Mouse (Mus musculus) CD4-positive, CD25-positive, alpha-beta regulatory T cell, adult 2 months (primary cell): Measurements from ENCODE around the gene Cga.

Experiments used
- DNase-seq: peaks from one replicate; pipeline ENCODE4 v3.0.0-alpha.2; 2012; ENCODE audit warnings: low read depth, low spot score

The Cga gene

DNA sequence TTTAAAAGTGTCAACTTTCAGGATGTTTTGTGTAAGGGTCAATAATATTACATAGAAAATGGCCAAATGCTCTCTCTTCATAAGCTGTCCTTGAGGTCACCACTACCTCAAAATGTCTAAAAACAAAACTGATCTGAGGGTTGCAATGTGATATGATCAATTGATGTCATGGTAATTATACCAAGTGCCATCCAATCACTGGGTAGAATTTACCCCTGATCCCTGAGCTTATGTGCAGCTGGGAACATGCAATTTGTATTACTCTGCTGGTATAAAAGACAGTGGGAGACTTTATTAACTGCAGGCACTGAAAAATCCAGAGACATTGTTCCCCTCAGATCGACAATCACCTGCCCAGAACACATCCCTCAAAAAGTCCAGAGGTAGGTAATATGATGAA, at the start of gene Cga:
Gene Cga, plus strand, starts transcription at position 301 of the 400 bp plus-strand sequence.
- DNase-seq: no peak

DNA sequence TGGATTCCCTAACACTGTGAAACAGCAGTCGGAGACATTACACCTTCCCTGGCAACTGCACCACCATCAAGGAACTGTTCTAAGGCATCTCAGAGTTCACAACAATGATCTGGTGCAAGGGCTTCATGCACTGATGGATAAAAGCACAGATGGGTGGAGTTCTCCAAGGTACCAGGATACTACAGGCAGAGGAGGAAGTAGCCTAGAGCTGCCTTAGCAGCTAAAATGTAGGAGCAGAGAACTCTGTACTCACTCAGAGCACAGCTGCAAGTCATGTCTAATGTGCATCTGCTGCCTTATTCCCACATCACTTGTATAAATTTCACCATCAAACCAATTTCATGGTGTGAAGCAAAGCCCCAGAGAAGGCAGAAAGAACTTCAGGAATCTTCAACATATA, 49.7 kb upstream of the Cga start:
- DNase-seq: no peak

GRCm38 (mm10) chr4:34847679-34848309, 45.8 kb upstream of the Cga start:
- peak; percentile 25 for DNase-seq

DNA sequence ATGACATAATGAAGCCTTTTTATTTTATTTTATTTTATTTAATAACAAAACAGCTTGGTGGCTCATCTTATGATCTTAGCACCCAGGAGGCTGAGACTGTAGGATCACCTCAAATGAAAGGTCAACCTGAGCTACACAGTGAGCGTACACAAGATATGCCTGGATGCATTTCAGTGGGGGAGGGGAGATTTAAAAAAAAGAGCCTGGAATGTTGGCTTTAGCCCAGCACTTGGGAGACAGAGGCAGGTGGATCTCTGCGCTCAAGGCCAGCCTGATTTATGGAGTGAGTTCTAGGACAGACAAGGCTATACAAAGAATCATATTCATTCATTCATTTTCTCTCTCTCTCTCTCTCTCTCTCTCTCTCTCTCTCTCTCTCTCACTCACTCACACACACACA, 43.4 kb upstream of the Cga start:
- DNase-seq: no peak

DNA sequence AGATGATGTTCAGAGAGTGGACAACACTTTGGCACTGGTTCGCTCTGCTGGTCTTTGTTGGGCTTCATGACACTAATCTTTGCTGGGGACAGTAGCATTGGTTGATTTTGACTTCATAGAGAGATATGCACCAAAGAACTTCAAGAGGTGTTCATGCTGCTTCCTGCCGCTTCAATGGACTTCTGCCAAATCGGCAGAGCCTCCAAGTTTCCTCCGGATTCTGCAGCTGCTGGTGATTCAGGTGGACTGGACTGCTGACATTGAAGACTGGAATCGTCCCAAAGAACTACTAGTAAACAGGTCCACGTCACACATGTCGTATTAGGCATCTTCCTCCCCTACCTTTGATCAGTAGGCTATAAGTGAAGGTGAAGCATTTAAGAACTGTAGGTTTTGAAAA, 41.5 kb upstream of the Cga start:
- DNase-seq: no peak

GRCm38 (mm10) chr4:34855966-34856365, 37.6 kb upstream of the Cga start:
- no peak for DNase-seq

GRCm38 (mm10) chr4:34858903-34859302, 34.7 kb upstream of the Cga start:
- DNase-seq: no peak

- no peak for DNase-seq
Measured at GRCm38 (mm10) chr4:34859416-34859815, 34.2 kb upstream of the Cga start.

DNA sequence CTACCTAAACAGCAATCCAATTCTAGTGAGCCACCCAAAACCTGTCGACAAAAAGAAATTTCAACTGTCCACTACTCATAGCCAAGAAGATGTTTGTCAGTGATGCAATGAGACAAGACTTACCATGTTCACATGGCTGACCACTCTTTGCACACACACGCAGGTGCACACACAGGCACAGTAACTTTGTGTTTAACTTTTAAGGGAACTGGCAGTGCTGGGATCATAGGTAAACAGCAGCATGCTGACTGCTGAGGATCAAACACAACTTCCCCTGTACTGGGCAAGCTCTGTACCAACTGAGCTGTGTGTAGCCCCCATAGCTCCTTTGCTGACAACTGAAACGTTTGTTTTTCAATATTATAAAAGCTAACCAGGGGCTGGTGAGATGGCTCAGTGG, 32.1 kb upstream of the Cga start:
- DNase-seq: no peak

DNA sequence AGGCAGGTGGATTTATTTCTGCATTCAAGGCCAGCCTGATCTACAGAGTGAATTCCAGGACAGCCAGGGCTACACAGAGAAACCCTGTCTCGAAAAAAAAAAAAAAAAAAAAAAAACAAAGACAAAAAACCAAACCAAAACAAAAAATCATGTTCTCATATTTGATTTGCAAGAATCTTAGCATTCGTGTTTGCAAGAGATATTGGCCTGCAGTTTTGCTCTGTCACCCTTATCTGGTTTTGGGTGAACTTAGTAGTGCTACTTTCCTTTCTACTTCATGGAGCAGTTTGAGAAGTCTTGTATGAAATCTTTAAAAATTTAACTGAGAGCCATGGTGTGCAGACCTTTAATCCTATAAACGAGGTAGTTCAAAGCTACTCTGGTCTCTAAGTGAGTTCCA, 23.8 kb upstream of the Cga start:
- no peak for DNase-seq

DNA sequence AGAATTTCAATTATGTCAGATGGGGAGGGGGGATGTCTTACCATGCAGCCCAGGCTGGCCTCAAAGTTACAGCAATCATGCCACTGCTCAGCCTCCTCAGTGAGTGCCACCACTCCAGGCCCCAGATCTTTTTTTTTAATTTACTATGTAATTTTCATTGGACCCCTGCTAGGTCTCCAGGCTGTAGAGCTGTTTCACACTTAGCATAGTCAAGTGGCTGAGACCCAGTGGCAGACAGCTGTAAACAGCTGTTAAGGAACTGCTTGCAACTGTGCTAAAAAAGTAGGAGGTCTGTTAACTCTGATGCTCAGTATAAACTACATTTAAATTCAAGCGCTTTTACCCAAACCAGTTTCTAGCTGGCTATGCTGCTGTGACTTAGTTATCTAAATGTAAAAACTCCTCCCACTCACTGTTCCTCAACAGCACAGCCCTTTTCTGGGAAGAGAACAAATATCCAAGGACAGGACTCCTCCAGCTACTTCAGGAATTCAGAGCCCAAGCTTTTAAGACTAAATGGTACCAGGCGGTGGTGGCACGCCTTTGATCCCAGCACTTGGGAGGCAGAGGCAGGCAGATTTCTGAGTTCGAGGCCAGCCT, 20.6 kb upstream of the Cga start:
- no peak for DNase-seq

DNA sequence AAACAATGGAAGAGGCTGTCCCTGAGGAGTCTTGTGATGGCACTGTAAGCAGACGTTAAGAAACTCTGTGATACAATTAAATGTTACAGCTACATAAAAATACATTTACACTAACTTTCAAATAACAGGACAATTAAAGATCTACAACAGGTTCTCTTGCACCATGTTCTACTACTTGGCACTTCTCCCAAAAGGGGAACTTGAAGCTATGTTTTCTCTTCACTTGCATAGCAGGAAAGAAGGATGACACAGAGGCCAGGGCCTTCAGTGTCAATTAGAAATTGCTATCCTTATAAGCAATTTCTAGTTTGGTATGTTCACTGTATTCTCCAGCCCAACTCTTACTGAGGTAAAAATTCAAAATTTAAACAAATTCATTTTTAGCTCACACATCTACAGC, 19.3 kb upstream of the Cga start:
- DNase-seq: no peak

DNA sequence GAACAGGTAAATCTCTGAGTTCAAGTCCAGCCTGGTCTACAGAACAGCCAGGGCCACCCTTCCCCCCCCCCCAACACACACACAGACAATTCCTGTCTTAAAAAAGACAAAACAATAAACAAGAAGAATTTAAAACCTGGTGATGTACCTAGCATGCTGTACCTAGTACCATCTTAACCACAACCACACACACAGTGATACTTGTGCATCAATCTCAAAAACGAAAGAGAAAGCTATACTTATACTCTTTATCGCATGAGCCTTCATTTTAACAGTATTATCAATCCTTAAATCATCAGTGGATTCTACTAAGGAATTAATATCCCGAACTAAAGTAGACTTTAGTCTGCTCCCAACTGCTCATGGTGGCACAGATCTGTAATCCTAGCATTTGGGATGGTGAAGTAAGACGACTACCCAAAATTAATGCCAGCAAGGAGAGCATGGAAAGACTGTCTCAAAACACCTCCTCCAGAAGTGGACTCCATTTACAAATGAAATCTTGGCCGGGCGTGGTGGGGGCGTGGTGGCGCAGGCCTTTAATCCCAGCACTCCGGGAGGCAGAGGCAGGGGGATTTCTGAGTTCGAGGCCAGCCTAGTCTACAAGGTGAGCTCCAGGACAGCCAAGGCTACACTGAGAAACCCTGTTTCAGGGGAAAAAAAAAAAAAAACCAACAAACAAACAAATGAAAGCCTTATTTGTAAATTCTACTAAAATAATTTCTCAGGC, 12.5 kb upstream of the Cga start:
- peak; percentile 50 for DNase-seq

DNA sequence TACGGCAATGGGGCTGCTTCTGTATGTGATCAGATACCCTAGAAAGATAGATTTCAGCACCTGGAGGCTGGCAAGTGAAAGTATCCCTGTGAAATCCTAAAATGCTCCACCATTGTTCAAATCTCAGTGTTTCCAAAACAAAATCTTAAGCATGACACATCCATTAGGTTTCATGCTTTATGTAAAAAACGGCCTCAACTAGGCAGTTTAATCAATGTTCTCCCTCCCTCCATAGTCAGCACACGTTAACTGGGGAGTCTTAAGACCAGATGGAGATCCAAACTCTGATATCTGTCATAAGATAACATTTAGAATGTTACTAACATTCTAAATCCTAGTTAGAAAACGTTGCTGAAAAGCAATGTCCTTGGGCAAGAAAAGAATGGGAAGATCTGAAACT, 11.7 kb upstream of the Cga start:
- no peak for DNase-seq

GRCm38 (mm10) chr4:34882291-34882769, 11.2 kb upstream of the Cga start:
- DNase-seq: peak; percentile 73

- DNase-seq: peak; percentile 96
Measured at GRCm38 (mm10) chr4:34882818-34883217, 10.8 kb upstream of the Cga start, which contains the start of gene Zfp292. Gene Zfp292, minus strand, starts transcription at chr4:34882960.

GRCm38 (mm10) chr4:34883366-34884029, 10.1 kb upstream of the Cga start:
- DNase-seq: no peak

- DNase-seq: no peak
Measured at GRCm38 (mm10) chr4:34885631-34886351, 7.8 kb upstream of the Cga start.

- peak; percentile 86 for DNase-seq
Measured at GRCm38 (mm10) chr4:34886490-34887111, 7.0 kb upstream of the Cga start.

- DNase-seq: peak; percentile 12
Measured at GRCm38 (mm10) chr4:34887295-34887694, 6.3 kb upstream of the Cga start.
